Mouse (Mus musculus): Measurements from ENCODE around the gene Tuba3a.
A peak's percentile ranks its signal among the peaks of the same experiment; 100 is the strongest.

Tuba3a gene

GRCm38 (mm10) chr6:125232516-125232915 lies 53.3 kb downstream of the Tuba3a start:
- DNase-seq (ENCODE audit: low read depth in 1 of 2, low spot score in 2 of 2) = no peak

GRCm38 (mm10) chr6:125232045-125232437 lies 53.8 kb downstream of the Tuba3a start:
- no peak for DNase-seq (ENCODE audit: low read depth in 1 of 2, low spot score in 2 of 2)

GRCm38 (mm10) chr6:125231117-125232044 lies 54.5 kb downstream of the Tuba3a start, which contains the start of gene Tapbpl:
TSS of gene Tapbpl (minus strand) at chr6:125231860.
- peak in 1 of 2 experiments; percentile 39 for DNase-seq (ENCODE audit: low read depth in 1 of 2, low spot score in 2 of 2)

- DNase-seq (ENCODE audit: low read depth in 1 of 2, low spot score in 2 of 2) = no peak
Measured at GRCm38 (mm10) chr6:125230571-125230970, 55.3 kb downstream of the Tuba3a start.

Measured in monocyte, adult 2 months (primary cell).